Mouse (Mus musculus) forebrain, embryonic 16.5 days (tissue): ENCODE measurements around the gene Tubb2b. TPM values are rescaled to one million over a fixed set of nuclear protein-coding genes. Genes with fewer than 3 reads are reported as not detected.

Experiments used
- ATAC-seq: fragments of 200-750 bp; cut with Nextera tagmentation; 2 replicates; pipeline ENCODE4 v1.8.0; 2017; ENCODE audit warnings: mild to moderate bottlenecking, moderate library complexity
- H3K27ac ChIP-seq: fragments of 300-500 bp; sonication (generic); 2 replicates; pipeline ENCODE4 v1.5.1; 2014; ENCODE audit warnings: low read length, control low read depth
- H3K27me3 ChIP-seq: fragments of 300-500 bp; sonication (generic); replicated peaks from 2 replicates; pipeline ENCODE4 v1.6.1; 2014; ENCODE audit warnings: low read length; ENCODE audit not compliant: control insufficient read depth, insufficient read depth
- H3K36me3 ChIP-seq: fragments of 300-500 bp; sonication (generic); 2 replicates; pipeline ENCODE4 v1.6.1; 2014; ENCODE audit not compliant: control insufficient read depth, insufficient read depth
- H3K4me1 ChIP-seq: fragments of 300-500 bp; sonication (generic); replicated peaks from 2 replicates; pipeline ENCODE4 v1.6.1; 2014; ENCODE audit warnings: low read length; ENCODE audit not compliant: control insufficient read depth, insufficient read depth
- H3K4me2 ChIP-seq: fragments of 300-500 bp; sonication (generic); 2 replicates; pipeline ENCODE4 v1.6.1; 2014; ENCODE audit warnings: mild to moderate bottlenecking, low read length, control low read depth
- H3K4me3 ChIP-seq: fragments of 300-500 bp; sonication (generic); replicated peaks from 2 replicates; pipeline ENCODE4 v1.5.1; 2014; ENCODE audit warnings: mild to moderate bottlenecking, low read length, control low read depth
- H3K9ac ChIP-seq: fragments of 300-500 bp; sonication (generic); replicated peaks from 2 replicates; pipeline ENCODE4 v1.6.1; 2014; ENCODE audit warnings: low read depth, low read length, control low read depth
- H3K9me3 ChIP-seq: fragments of 300-500 bp; sonication (generic); 2 replicates; pipeline ENCODE4 v1.6.1; 2016; ENCODE audit warnings: low read length; ENCODE audit not compliant: control insufficient read depth
- WGBS: fragments of 180-500 bp; shearing (Covaris S2); extraction: QIAGEN DNeasy Blood & Tissue Kit; methylation state at CpG from one replicate; pipeline ENCODE4 v1.1.7; 2014; 5-methylcytosine and 5-hydroxymethylcytosine counted together
- polyA plus RNA-seq: library from polyadenylated mRNA; unstranded; fragments of >200 nt; fragmentation: Nextera tagmentation; extraction: Ambion mirVana; gene quantifications from 2 replicates; pipeline ENCODE4 v1.2.1, GENCODE M21; 2015

Gene Tubb2b
- polyA plus RNA-seq, 1 experiment from 2014 or later: 1,210 TPM

GRCm38 (mm10) chr13:34148181-34148580 lies 17.9 kb upstream of the Tubb2b start:
- H3K36me3 ChIP-seq: no peaks in the 10 kb centered on the region
- H3K4me3 ChIP-seq: peak overlapping the region; percentile 52
- H3K4me1 ChIP-seq: peaks cover 33% of the 10 kb centered on the region
- H3K27me3 ChIP-seq: no peaks in the 10 kb centered on the region
- ATAC-seq: 0 out of 2 replicates have a peak, but pooled peaks have one; percentile 3
- peak overlapping the region; percentile 99 for H3K27ac ChIP-seq
- peak overlapping the region; percentile 61 for H3K4me2 ChIP-seq
- H3K9me3 ChIP-seq: no peaks in the 10 kb centered on the region
- peak overlapping the region; percentile 76 for H3K9ac ChIP-seq
- WGBS: 16% methylated on average over 3 of the region's 3 CpGs

GRCm38 (mm10) chr13:34146916-34147315 lies 16.6 kb upstream of the Tubb2b start:
- ATAC-seq: no peak
- no peak overlapping the region for H3K27ac ChIP-seq
- H3K4me2 ChIP-seq: no peak overlapping the region
- no peaks in the 10 kb centered on the region for H3K36me3 ChIP-seq
- no peak overlapping the region for H3K9ac ChIP-seq
- H3K9me3 ChIP-seq: no peaks in the 10 kb centered on the region
- H3K27me3 ChIP-seq: no peaks in the 10 kb centered on the region
- peaks cover 30% of the 10 kb centered on the region for H3K4me1 ChIP-seq
- WGBS: 57% methylated on average over 3 of the region's 3 CpGs
- no peak overlapping the region for H3K4me3 ChIP-seq

GRCm38 (mm10) chr13:34143389-34143788 lies 13.1 kb upstream of the Tubb2b start:
- 77% methylated on average over 5 of the region's 5 CpGs for WGBS
- H3K4me3 ChIP-seq: no peak overlapping the region
- H3K27me3 ChIP-seq: no peaks in the 10 kb centered on the region
- no peaks in the 10 kb centered on the region for H3K9me3 ChIP-seq
- no peak overlapping the region for H3K4me2 ChIP-seq
- no peak overlapping the region for H3K9ac ChIP-seq
- H3K4me1 ChIP-seq: peaks cover 9% of the 10 kb centered on the region
- H3K27ac ChIP-seq: no peak overlapping the region
- no peaks in the 10 kb centered on the region for H3K36me3 ChIP-seq
- no peak for ATAC-seq

GRCm38 (mm10) chr13:34136605-34137004 lies 6.3 kb upstream of the Tubb2b start:
- Histone ChIP-seq H3K4me3 (no peak overlapping the region), H3K9me3 (no peaks in the 10 kb centered on the region), H3K9ac (peak overlapping the region; percentile 11), H3K4me1 (peaks cover 47% of the 10 kb centered on the region), H3K27ac (peak overlapping the region; percentile 92), H3K4me2 (no peak overlapping the region), H3K36me3 (no peaks in the 10 kb centered on the region), H3K27me3 (no peaks in the 10 kb centered on the region)
- 25% methylated on average over 7 of the region's 7 CpGs for WGBS
- ATAC-seq: peak; percentile 59

- ATAC-seq: no peak
- Histone ChIP-seq H3K36me3 (no peaks in the 10 kb centered on the region), H3K27me3 (no peaks in the 10 kb centered on the region), H3K4me3 (peak overlapping the region; percentile 99), H3K9ac (peak overlapping the region; percentile 99), H3K4me2 (peak overlapping the region; percentile 98), H3K27ac (peak overlapping the region; percentile 100), H3K4me1 (peaks cover 52% of the 10 kb centered on the region), H3K9me3 (no peaks in the 10 kb centered on the region)
- 10% methylated on average over 7 of the region's 7 CpGs for WGBS
Measured at GRCm38 (mm10) chr13:34134276-34134675, 4.0 kb upstream of the Tubb2b start.

GRCm38 (mm10) chr13:34133326-34134071 lies 3.2 kb upstream of the Tubb2b start:
- H3K9me3 ChIP-seq: no peaks in the 10 kb centered on the region
- peak overlapping the region; percentile 99 for H3K9ac ChIP-seq
- no peak for ATAC-seq
- peak overlapping the region; percentile 99 for H3K4me3 ChIP-seq
- H3K4me2 ChIP-seq: peak overlapping the region; percentile 98
- no peaks in the 10 kb centered on the region for H3K36me3 ChIP-seq
- H3K27ac ChIP-seq: peak overlapping the region; percentile 100
- H3K27me3 ChIP-seq: no peaks in the 10 kb centered on the region
- WGBS: under 1% methylated on average over 15 of the region's 15 CpGs
- peaks cover 52% of the 10 kb centered on the region for H3K4me1 ChIP-seq

GRCm38 (mm10) chr13:34132875-34133274 lies 2.6 kb upstream of the Tubb2b start:
- Histone ChIP-seq H3K4me3 (peak overlapping the region; percentile 99), H3K9ac (peak overlapping the region; percentile 99), H3K27ac (peak overlapping the region; percentile 100), H3K36me3 (no peaks in the 10 kb centered on the region), H3K4me1 (peaks cover 52% of the 10 kb centered on the region), H3K9me3 (no peaks in the 10 kb centered on the region), H3K4me2 (peak overlapping the region; percentile 98), H3K27me3 (no peaks in the 10 kb centered on the region)
- ATAC-seq: no peak
- WGBS: 1% methylated on average over 6 of the region's 6 CpGs

GRCm38 (mm10) chr13:34132299-34132698 lies 2.0 kb upstream of the Tubb2b start:
- Histone ChIP-seq H3K9ac (peak overlapping the region; percentile 99), H3K4me2 (peak overlapping the region; percentile 98), H3K36me3 (no peaks in the 10 kb centered on the region), H3K4me3 (peak overlapping the region; percentile 99), H3K4me1 (peaks cover 52% of the 10 kb centered on the region), H3K9me3 (no peaks in the 10 kb centered on the region), H3K27me3 (no peaks in the 10 kb centered on the region), H3K27ac (peak overlapping the region; percentile 100)
- WGBS: 2% methylated on average over 15 of the region's 15 CpGs
- ATAC-seq: no peak

- Histone ChIP-seq H3K4me2 (peak overlapping the region; percentile 98), H3K27ac (peak overlapping the region; percentile 100), H3K4me3 (peak overlapping the region; percentile 99), H3K4me1 (peaks cover 47% of the 10 kb centered on the region), H3K9me3 (no peaks in the 10 kb centered on the region), H3K36me3 (peaks cover under 1% of the 10 kb centered on the region; the same call in 1 of the 2 replicates), H3K27me3 (no peaks in the 10 kb centered on the region), H3K9ac (peak overlapping the region; percentile 99)
- ATAC-seq: peak; percentile 22
- under 1% methylated on average over 10 of the region's 10 CpGs for WGBS
Measured at GRCm38 (mm10) chr13:34131708-34132060, 1.4 kb upstream of the Tubb2b start.
